Mouse (Mus musculus) neural tube, embryonic 11.5 days (tissue): ENCODE measurements at regions not wholly inside any gene's neighbourhood (a gene's known extent, or its start where the extent isn't known, plus 50 kb on each side); places are given as distances from the start of the nearest gene placed in this dataset.

Experiments used
- ATAC-seq: fragments of 200-750 bp; cut with Nextera tagmentation; 2 replicates; pipeline ENCODE4 v1.8.0; 2017; ENCODE audit warnings: moderate number of reproducible peaks, mild to moderate bottlenecking, moderate TSS enrichment, moderate library complexity; ENCODE audit not compliant: insufficient read depth, low FRiP score, low TSS enrichment
- DNase-seq: peaks from one replicate; pipeline ENCODE4 v3.0.0-alpha.2; 2015; ENCODE audit warnings: low spot score
- H3K27ac ChIP-seq: fragments of 300-500 bp; sonication (generic); 2 replicates; pipeline ENCODE4 v1.5.1; 2014; ENCODE audit warnings: low read depth, mild to moderate bottlenecking, low read length
- H3K27me3 ChIP-seq: fragments of 300-500 bp; sonication (generic); 2 replicates; pipeline ENCODE4 v1.6.1; 2014; ENCODE audit warnings: mild to moderate bottlenecking, low read length, mixed read lengths; ENCODE audit not compliant: control insufficient read depth, insufficient read depth
- H3K36me3 ChIP-seq: fragments of 300-500 bp; sonication (generic); 2 replicates; pipeline ENCODE4 v1.6.1; 2014; ENCODE audit warnings: mild to moderate bottlenecking, low read length, moderate library complexity, mixed read lengths; ENCODE audit not compliant: control insufficient read depth, insufficient read depth
- H3K4me1 ChIP-seq: fragments of 300-500 bp; sonication (generic); 2 replicates; pipeline ENCODE4 v1.6.1; 2014; ENCODE audit warnings: low read length, mixed read lengths; ENCODE audit not compliant: control insufficient read depth, insufficient read depth
- H3K4me2 ChIP-seq: fragments of 300-500 bp; sonication (generic); 2 replicates; pipeline ENCODE4 v1.6.1; 2014; ENCODE audit warnings: low read depth, mild to moderate bottlenecking, moderate library complexity
- H3K4me3 ChIP-seq: fragments of 300-500 bp; sonication (generic); 2 replicates; pipeline ENCODE4 v1.5.1; 2014; ENCODE audit warnings: low read depth, low read length
- H3K9ac ChIP-seq: fragments of 300-500 bp; sonication (generic); 2 replicates; pipeline ENCODE4 v1.6.1; 2014; ENCODE audit warnings: mild to moderate bottlenecking, low read length
- H3K9me3 ChIP-seq: fragments of 300-500 bp; sonication (generic); 2 replicates; pipeline ENCODE4 v1.6.1; 2016; ENCODE audit warnings: low read length; ENCODE audit not compliant: control insufficient read depth
- WGBS: fragments of 180-500 bp; shearing (Covaris S2); extraction: QIAGEN DNeasy Blood & Tissue Kit; methylation state at CpG from one replicate; pipeline ENCODE4 v1.1.7; 2014; 5-methylcytosine and 5-hydroxymethylcytosine counted together

- H3K27ac ChIP-seq = no peak overlapping the region
- no peaks in the 10 kb centered on the region for H3K9me3 ChIP-seq
- ATAC-seq (no peak), DNase-seq (no peak)
- no peak overlapping the region for H3K9ac ChIP-seq
- no peaks in the 10 kb centered on the region for H3K27me3 ChIP-seq
- H3K4me2 ChIP-seq = no peak overlapping the region
- 74% methylated on average over 6 of the region's 6 CpGs for WGBS
- H3K36me3 ChIP-seq = no peaks in the 10 kb centered on the region
- no peak overlapping the region for H3K4me3 ChIP-seq
- no peaks in the 10 kb centered on the region for H3K4me1 ChIP-seq
Observed at GRCm38 (mm10) chr10:7275357-7275756, 63.3 kb upstream of the Cnksr3 start.

GRCm38 (mm10) chr10:7274422-7274821 lies 62.4 kb upstream of the Cnksr3 start:
- Histone ChIP-seq H3K9me3 (no peaks in the 10 kb centered on the region), H3K4me1 (no peaks in the 10 kb centered on the region), H3K4me3 (no peak overlapping the region), H3K9ac (no peak overlapping the region), H3K4me2 (no peak overlapping the region), H3K27ac (no peak overlapping the region), H3K36me3 (no peaks in the 10 kb centered on the region), H3K27me3 (no peaks in the 10 kb centered on the region)
- ATAC-seq = no peak
- WGBS = 88% methylated on average over 7 of the region's 7 CpGs
- DNase-seq = no peak

GRCm38 (mm10) chr10:7271156-7271555 lies 59.1 kb upstream of the Cnksr3 start:
- no peak for DNase-seq
- ATAC-seq = no peak
- Histone ChIP-seq H3K9me3 (no peaks in the 10 kb centered on the region), H3K4me2 (no peak overlapping the region), H3K36me3 (no peaks in the 10 kb centered on the region), H3K27ac (no peak overlapping the region), H3K4me1 (no peaks in the 10 kb centered on the region), H3K4me3 (no peak overlapping the region), H3K27me3 (no peaks in the 10 kb centered on the region), H3K9ac (no peak overlapping the region)
- WGBS = 86% methylated on average over 5 of the region's 5 CpGs

GRCm38 (mm10) chr10:7268386-7269033 lies 56.5 kb upstream of the Cnksr3 start:
- no peak overlapping the region for H3K4me2 ChIP-seq
- no peak overlapping the region for H3K9ac ChIP-seq
- no peak overlapping the region for H3K27ac ChIP-seq
- no peaks in the 10 kb centered on the region for H3K36me3 ChIP-seq
- DNase-seq = no peak
- no peak for ATAC-seq
- H3K4me3 ChIP-seq = no peak overlapping the region
- 85% methylated on average over 9 of the region's 9 CpGs for WGBS
- H3K27me3 ChIP-seq = no peaks in the 10 kb centered on the region
- no peaks in the 10 kb centered on the region for H3K4me1 ChIP-seq
- H3K9me3 ChIP-seq = no peaks in the 10 kb centered on the region

GRCm38 (mm10) chr10:7267903-7268302 lies 55.9 kb upstream of the Cnksr3 start:
- Histone ChIP-seq H3K4me1 (no peaks in the 10 kb centered on the region), H3K9me3 (no peaks in the 10 kb centered on the region), H3K27ac (no peak overlapping the region), H3K4me2 (no peak overlapping the region), H3K4me3 (no peak overlapping the region), H3K36me3 (no peaks in the 10 kb centered on the region), H3K9ac (no peak overlapping the region), H3K27me3 (no peaks in the 10 kb centered on the region)
- ATAC-seq (no peak), DNase-seq (no peak)
- 94% methylated on average over 4 of the region's 4 CpGs for WGBS

- H3K27me3 ChIP-seq = no peaks in the 10 kb centered on the region
- H3K4me2 ChIP-seq = no peak overlapping the region
- H3K36me3 ChIP-seq = no peaks in the 10 kb centered on the region
- H3K9ac ChIP-seq = no peak overlapping the region
- H3K4me3 ChIP-seq = no peak overlapping the region
- H3K27ac ChIP-seq = no peak overlapping the region
- DNase-seq (no peak), ATAC-seq (no peak)
- no peaks in the 10 kb centered on the region for H3K4me1 ChIP-seq
- no peaks in the 10 kb centered on the region for H3K9me3 ChIP-seq
- WGBS = 78% methylated on average over 4 of the region's 4 CpGs
Observed at GRCm38 (mm10) chr10:7267106-7267505, 55.1 kb upstream of the Cnksr3 start.

- Histone ChIP-seq H3K27me3 (no peaks in the 10 kb centered on the region), H3K4me1 (no peaks in the 10 kb centered on the region), H3K9me3 (no peaks in the 10 kb centered on the region), H3K27ac (no peak overlapping the region), H3K4me2 (no peak overlapping the region), H3K9ac (no peak overlapping the region), H3K36me3 (no peaks in the 10 kb centered on the region), H3K4me3 (no peak overlapping the region)
- WGBS = 46% methylated on average over 9 of the region's 9 CpGs
- no peak for ATAC-seq
- no peak for DNase-seq
Observed at GRCm38 (mm10) chr10:7265412-7265811, 53.4 kb upstream of the Cnksr3 start.

GRCm38 (mm10) chr10:7264721-7265120 lies 52.7 kb upstream of the Cnksr3 start:
- H3K4me3 ChIP-seq = no peak overlapping the region
- H3K9me3 ChIP-seq = no peaks in the 10 kb centered on the region
- H3K9ac ChIP-seq = no peak overlapping the region
- no peak for ATAC-seq
- no peaks in the 10 kb centered on the region for H3K36me3 ChIP-seq
- no peaks in the 10 kb centered on the region for H3K4me1 ChIP-seq
- DNase-seq = no peak
- H3K27me3 ChIP-seq = no peaks in the 10 kb centered on the region
- WGBS = 92% methylated on average over 4 of the region's 4 CpGs
- no peak overlapping the region for H3K27ac ChIP-seq
- no peak overlapping the region for H3K4me2 ChIP-seq
